Mouse (Mus musculus) erythroblast, embryonic 14.5 days (primary cell): ENCODE measurements around the gene Ngfr. TPM values are rescaled to one million over a fixed set of nuclear protein-coding genes. Genes with fewer than 3 reads are reported as not detected.

ENCODE experiments used
- H3K27me3 ChIP-seq: 2 replicates; pipeline ENCODE4 v1.6.1; 2012; ENCODE audit warnings: inconsistent platforms; ENCODE audit not compliant: control insufficient read depth
- H3K36me3 ChIP-seq: 2 replicates; pipeline ENCODE4 v1.6.1; 2012; ENCODE audit warnings: mild to moderate bottlenecking, inconsistent platforms; ENCODE audit not compliant: control insufficient read depth
- H3K4me1 ChIP-seq: 2 replicates; pipeline ENCODE4 v1.6.1; 2012; ENCODE audit warnings: inconsistent platforms; ENCODE audit not compliant: control insufficient read depth
- H3K4me3 ChIP-seq: replicated peaks from 2 replicates; pipeline ENCODE3; 2012; ENCODE audit warnings: moderate library complexity, mild to moderate bottlenecking, inconsistent platforms
- H3K9me3 ChIP-seq: 2 replicates; pipeline ENCODE4 v1.6.1; 2012; ENCODE audit warnings: low read length, inconsistent platforms, mixed read lengths; ENCODE audit not compliant: control insufficient read depth
- GATA1 ChIP-seq: IDR thresholded peaks from 2 replicates; pipeline ENCODE4 v1.6.1; 2012; ENCODE audit warnings: low read length, inconsistent platforms, mixed read lengths
- TAL1 ChIP-seq: IDR thresholded peaks from 3 replicates; pipeline ENCODE4 v1.6.1; 2012; ENCODE audit warnings: low read length, inconsistent platforms, mixed read lengths
- polyA plus RNA-seq: library from polyadenylated mRNA; stranded (reverse); fragments of >175 nt; gene quantifications from 2 replicates; pipeline ENCODE4 v1.2.3, GENCODE M21; 2012

The Ngfr gene
- polyA plus RNA-seq, 1 experiment, result 0.02 TPM

- Histone ChIP-seq H3K9me3 (no peaks in the 10 kb centered on the region; the same call in 1 of the 2 replicates), H3K27me3 (peaks cover 96% of the 10 kb centered on the region), H3K4me1 (no peaks in the 10 kb centered on the region), H3K36me3 (no peaks in the 10 kb centered on the region), H3K4me3 (no peak overlapping the region)
- no peak for TF ChIP-seq GATA1
- TF ChIP-seq TAL1, result no peak
Measured at GRCm38 (mm10) chr11:95585684-95586083, 1.9 kb downstream of the Ngfr start.

DNA sequence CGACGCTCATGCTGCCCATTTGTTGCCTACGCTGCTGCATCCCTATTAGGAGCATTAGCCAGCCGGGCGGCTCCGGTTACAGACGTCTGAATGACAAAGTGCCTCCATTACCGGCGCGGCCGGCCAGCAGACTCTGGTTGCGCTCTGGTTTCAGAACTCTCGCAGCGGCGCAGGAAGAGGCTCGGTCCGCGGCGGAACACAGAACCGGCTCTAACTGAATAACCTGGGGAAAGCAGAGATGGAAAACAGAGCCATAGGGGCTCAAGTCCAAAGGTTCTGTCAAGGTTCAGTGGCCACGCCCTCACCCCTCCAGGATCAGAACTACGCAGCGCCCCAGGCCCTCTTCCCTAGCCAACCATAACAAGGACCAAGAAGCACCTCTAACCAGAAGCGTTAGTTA is 2.3 kb downstream of the Ngfr start:
- TF ChIP-seq GATA1, result no peak
- no peak for TF ChIP-seq TAL1
- H3K4me3 ChIP-seq, result no peak overlapping the region
- H3K27me3 ChIP-seq, result peaks cover 98% of the 10 kb centered on the region

GRCm38 (mm10) chr11:95584651-95585050 is 2.9 kb downstream of the Ngfr start:
- TF ChIP-seq GATA1 (no peak), TAL1 (no peak)
- no peaks in the 10 kb centered on the region for H3K36me3 ChIP-seq
- peaks cover 99% of the 10 kb centered on the region for H3K27me3 ChIP-seq
- no peaks in the 10 kb centered on the region for H3K4me1 ChIP-seq
- H3K9me3 ChIP-seq, result no peaks in the 10 kb centered on the region; the same call in 1 of the 2 replicates
- no peak overlapping the region for H3K4me3 ChIP-seq

More for the DNA sequence above, 2.3 kb downstream of the Ngfr start:
- no peaks in the 10 kb centered on the region for H3K4me1 ChIP-seq
- H3K36me3 ChIP-seq, result no peaks in the 10 kb centered on the region
- H3K9me3 ChIP-seq, result no peaks in the 10 kb centered on the region; the same call in 1 of the 2 replicates

DNA sequence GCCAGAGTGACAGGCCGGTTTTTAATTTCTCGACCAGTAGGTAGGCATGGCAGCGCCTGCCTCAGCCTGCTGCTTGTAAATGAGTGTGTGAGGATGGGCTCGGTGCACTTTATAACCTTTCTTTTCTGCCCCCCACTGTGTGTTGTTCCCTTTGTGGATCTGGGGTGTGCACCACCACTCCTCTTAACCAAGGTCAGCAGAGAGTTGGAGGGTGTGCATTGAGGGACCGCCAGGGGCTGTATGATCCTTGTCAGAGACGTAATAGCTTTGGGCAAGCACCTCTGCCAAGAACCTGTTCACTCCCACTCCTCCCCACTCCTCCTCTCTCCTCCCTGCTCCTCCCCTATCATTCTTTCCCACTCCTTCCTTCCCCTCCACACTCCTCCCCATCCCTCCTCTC is 4.1 kb downstream of the Ngfr start:
- Histone ChIP-seq H3K9me3 (no peaks in the 10 kb centered on the region; the same call in 1 of the 2 replicates), H3K36me3 (no peaks in the 10 kb centered on the region), H3K4me1 (no peaks in the 10 kb centered on the region), H3K27me3 (peaks cover 99% of the 10 kb centered on the region), H3K4me3 (no peak overlapping the region)
- TF ChIP-seq TAL1 (no peak), GATA1 (no peak)

GRCm38 (mm10) chr11:95582193-95582592 is 5.3 kb downstream of the Ngfr start:
- no peak for TF ChIP-seq GATA1
- no peak for TF ChIP-seq TAL1
- H3K36me3 ChIP-seq, result no peaks in the 10 kb centered on the region
- peaks cover 4% of the 10 kb centered on the region; the same call in 1 of the 2 replicates for H3K4me1 ChIP-seq
- no peak overlapping the region for H3K4me3 ChIP-seq
- H3K9me3 ChIP-seq, result no peaks in the 10 kb centered on the region; the same call in 1 of the 2 replicates
- H3K27me3 ChIP-seq, result peaks cover 97% of the 10 kb centered on the region

DNA sequence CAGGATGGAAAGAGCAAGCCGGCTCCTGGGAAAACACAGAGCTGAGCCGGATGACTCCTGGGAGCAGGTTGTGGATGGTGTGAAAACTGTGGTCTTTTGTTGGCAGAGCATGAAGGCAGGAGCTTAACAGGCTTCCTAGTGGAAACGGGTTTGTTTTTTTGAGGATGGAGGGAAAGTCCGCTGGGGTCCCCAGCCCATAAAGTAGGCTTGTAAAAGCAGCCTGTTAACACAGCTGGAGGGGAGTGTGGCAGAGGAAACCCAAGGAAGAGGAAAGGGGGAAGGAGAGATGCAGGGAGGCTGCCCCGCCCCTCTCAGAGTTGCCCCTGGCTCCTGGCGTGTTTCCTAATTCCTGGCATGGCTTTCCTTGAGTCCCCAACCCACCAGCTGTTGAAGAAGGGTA is 8.1 kb downstream of the Ngfr start:
- Histone ChIP-seq H3K4me3 (no peak overlapping the region), H3K36me3 (no peaks in the 10 kb centered on the region), H3K4me1 (peaks cover 4% of the 10 kb centered on the region; the same call in 1 of the 2 replicates), H3K27me3 (peaks cover 73% of the 10 kb centered on the region), H3K9me3 (no peaks in the 10 kb centered on the region; the same call in 1 of the 2 replicates)
- no peak for TF ChIP-seq TAL1
- no peak for TF ChIP-seq GATA1

DNA sequence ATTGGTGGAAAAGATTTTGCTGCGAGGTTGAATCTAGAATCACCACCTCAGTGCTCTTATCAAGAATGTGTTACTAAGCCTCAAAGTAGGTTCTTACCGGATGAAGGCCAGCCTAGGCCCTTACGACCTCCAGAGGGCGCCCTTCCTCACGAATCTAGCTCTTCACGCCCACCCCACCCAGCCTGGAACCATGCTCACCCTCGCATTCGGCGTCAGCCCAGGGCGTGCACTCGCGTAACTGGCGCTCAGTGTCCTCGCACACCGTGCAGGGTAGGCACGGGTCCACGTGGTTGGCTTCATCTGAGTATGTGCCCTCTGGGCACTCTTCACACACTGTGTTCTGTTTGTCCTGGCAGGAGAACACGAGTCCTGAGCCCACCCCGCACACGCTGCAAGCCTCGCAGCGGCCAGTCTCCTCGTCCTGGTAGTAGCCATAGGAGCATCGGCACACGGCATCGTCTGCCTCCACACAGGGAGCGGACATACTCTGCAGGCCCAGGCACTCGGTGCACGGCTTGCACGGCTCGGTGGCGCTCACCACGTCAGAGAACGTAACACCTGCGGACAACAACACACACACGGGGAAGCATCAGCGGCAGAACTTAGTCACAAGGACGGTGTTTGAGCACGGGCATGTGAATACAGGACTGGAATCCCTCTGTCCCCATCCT is 9.6 kb downstream of the Ngfr start:
- no peak overlapping the region for H3K4me3 ChIP-seq
- no peaks in the 10 kb centered on the region; the same call in 1 of the 2 replicates for H3K9me3 ChIP-seq
- H3K4me1 ChIP-seq, result peaks cover 4% of the 10 kb centered on the region; the same call in 1 of the 2 replicates
- TF ChIP-seq TAL1 (no peak), GATA1 (no peak)
- H3K27me3 ChIP-seq, result peaks cover 58% of the 10 kb centered on the region
- H3K36me3 ChIP-seq, result no peaks in the 10 kb centered on the region

DNA sequence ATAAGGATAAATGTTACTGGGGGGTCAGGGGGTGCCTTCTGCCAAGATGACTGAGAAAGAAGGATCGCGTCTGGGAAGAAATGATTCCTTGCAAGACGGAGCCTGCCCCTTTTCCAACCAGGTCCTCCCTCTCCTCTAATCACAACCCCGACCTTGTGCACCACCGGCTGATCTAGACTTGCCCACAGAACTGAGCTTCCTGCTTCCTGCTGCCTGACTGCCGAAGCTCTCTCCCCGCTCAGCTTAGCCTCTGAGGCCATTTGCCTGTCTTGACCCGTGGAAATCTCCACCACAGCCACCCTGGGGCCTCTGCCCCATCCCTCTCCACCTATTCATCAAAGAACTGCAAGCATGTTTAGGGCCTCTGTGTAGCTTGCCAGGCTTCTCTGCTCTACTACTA is 11.2 kb downstream of the Ngfr start:
- H3K4me1 ChIP-seq, result peaks cover 4% of the 10 kb centered on the region; the same call in 1 of the 2 replicates
- TF ChIP-seq TAL1 (no peak), GATA1 (no peak)
- no peaks in the 10 kb centered on the region; the same call in 1 of the 2 replicates for H3K9me3 ChIP-seq
- no peak overlapping the region for H3K4me3 ChIP-seq
- no peaks in the 10 kb centered on the region for H3K36me3 ChIP-seq
- peaks cover 46% of the 10 kb centered on the region for H3K27me3 ChIP-seq

- Histone ChIP-seq H3K4me3 (no peak overlapping the region), H3K9me3 (no peaks in the 10 kb centered on the region; the same call in 1 of the 2 replicates), H3K27me3 (peaks cover 47% of the 10 kb centered on the region), H3K36me3 (no peaks in the 10 kb centered on the region), H3K4me1 (peaks cover 4% of the 10 kb centered on the region; the same call in 1 of the 2 replicates)
- TF ChIP-seq GATA1 (no peak), TAL1 (no peak)
Measured at GRCm38 (mm10) chr11:95575791-95576190, 11.7 kb downstream of the Ngfr start.
